In the genomic region with DNA sequence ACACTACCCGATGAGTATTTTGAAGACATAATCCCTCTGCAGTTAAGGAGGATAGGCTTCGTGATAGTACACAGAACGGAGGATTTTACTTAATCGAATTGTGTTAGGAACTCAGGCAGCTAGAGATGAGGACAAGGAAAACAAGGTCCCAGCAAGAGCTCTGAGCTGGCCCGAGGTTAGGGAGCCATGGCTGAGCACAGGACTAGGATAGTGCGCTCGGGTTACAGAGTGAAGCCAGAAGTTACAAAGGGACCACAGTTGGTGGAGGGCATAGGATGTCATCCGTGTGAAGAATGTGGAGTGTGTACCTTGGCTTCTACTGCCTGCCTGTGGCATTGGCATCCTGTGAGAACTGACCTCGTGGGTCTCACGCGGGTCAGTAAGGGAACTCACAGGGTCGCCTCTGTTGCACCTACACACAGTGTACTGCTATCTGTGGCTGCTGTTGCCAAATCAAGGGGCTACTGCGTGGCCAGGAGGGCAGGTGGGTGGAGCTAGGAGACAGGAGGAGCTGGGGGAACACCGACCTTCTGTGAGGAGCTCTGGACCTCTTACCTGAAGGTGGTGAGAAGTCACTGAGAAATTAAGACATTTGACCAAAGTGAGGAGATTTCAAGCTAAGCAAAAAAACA, we compare ENCODE assay signal across 8 mouse cellular contexts. TPM values are rescaled to one million over a fixed set of nuclear protein-coding genes. Genes with fewer than 3 reads are reported as not detected.
DNase-seq lines count a peak whose midpoint lies in the region; ATAC-seq and TF ChIP-seq lines count a peak whose summit lies in the region.

No protein-coding gene starts in this region.

- 0 out of 2 replicates have a peak overlapping the region, but pooled peaks have one; percentile 3 for H3K27ac ChIP-seq in kidney, embryonic 16.5 days (ENCODE audit: low read length)
- no peak overlapping the region for H3K27ac ChIP-seq in forebrain, embryonic 11.5 days (ENCODE audit: low read depth, low read length)
- no peak overlapping the region for H3K27ac ChIP-seq in intestine, postnatal 0 days (ENCODE audit: low read depth, low read length)
- H3K27ac ChIP-seq in neural tube, embryonic 12.5 days: no peak overlapping the region

- ATAC-seq in kidney, embryonic 16.5 days (ENCODE audit: low FRiP score, low TSS enrichment): 0 out of 2 replicates have a peak, but pooled peaks have one; percentile 40
- ATAC-seq in forebrain, embryonic 11.5 days (replicated peaks; ENCODE audit: low FRiP score): peak; percentile 21; the same call in 1 of the 2 replicates
- ATAC-seq in intestine, postnatal 0 days: no peak
- ATAC-seq in neural tube, embryonic 12.5 days (ENCODE audit: low FRiP score, low read depth): peak; percentile 52

- H3K4me1 ChIP-seq in kidney, embryonic 16.5 days (ENCODE audit: insufficient read depth, low read length): peaks cover 13% of the 10 kb centered on the region
- H3K4me1 ChIP-seq in forebrain, embryonic 11.5 days (replicated peaks; ENCODE audit: control insufficient read depth, insufficient read depth, low read length): 0 out of 2 replicates have a peak, but pooled peaks cover 2% of the 10 kb centered on the region
- peaks cover 5% of the 10 kb centered on the region; the same call in 1 of the 2 replicates for H3K4me1 ChIP-seq in intestine, postnatal 0 days (replicated peaks; ENCODE audit: control insufficient read depth, insufficient read depth, low read length)
- 0 out of 2 replicates have a peak, but pooled peaks cover 4% of the 10 kb centered on the region for H3K4me1 ChIP-seq in neural tube, embryonic 12.5 days

- 46% methylated on average over 14 of the region's 14 CpGs for WGBS in kidney, embryonic 16.5 days
- WGBS in forebrain, embryonic 11.5 days: 58% methylated on average over 14 of the region's 14 CpGs
- WGBS in intestine, postnatal 0 days: 47% methylated on average over 14 of the region's 14 CpGs
- 63% methylated on average over 14 of the region's 14 CpGs for WGBS in neural tube, embryonic 12.5 days

- no peak for TF ChIP-seq CTCF in intestine, postnatal 0 days (IDR thresholded peaks at IDR 0.05; ENCODE audit: low read depth)

- no peak for DNase-seq in kidney, adult 8-10 months
- DNase-seq in forebrain, embryonic 11.5 days (ENCODE audit: low spot score): no peak
- no peak for DNase-seq in cerebellum, postnatal 4 days (ENCODE audit: low spot score in 2 of 2)
- DNase-seq in thymus, adult 18-20 months: no peak
- no peak for DNase-seq in frontal cortex, postnatal 36 days (ENCODE audit: low spot score in 2 of 2)

- peak overlapping the region; percentile 73 for H3K4me2 ChIP-seq in kidney, embryonic 16.5 days (replicated peaks; ENCODE audit: low read depth, low read length)
- peak overlapping the region; percentile 56 for H3K4me2 ChIP-seq in forebrain, embryonic 11.5 days (ENCODE audit: low read depth, low read length, severe bottlenecking)
- peak overlapping the region; percentile 59 for H3K4me2 ChIP-seq in intestine, postnatal 0 days (replicated peaks; ENCODE audit: low read depth)
- H3K4me2 ChIP-seq in neural tube, embryonic 12.5 days (replicated peaks): peak overlapping the region; percentile 62

- H3K36me3 ChIP-seq in kidney, embryonic 16.5 days (ENCODE audit: insufficient read depth, low read length): no peaks in the 10 kb centered on the region
- H3K36me3 ChIP-seq in forebrain, embryonic 11.5 days (ENCODE audit: control insufficient read depth, insufficient read depth, low read length): no peaks in the 10 kb centered on the region
- no peaks in the 10 kb centered on the region for H3K36me3 ChIP-seq in intestine, postnatal 0 days (ENCODE audit: control insufficient read depth, insufficient read depth)
- no peaks in the 10 kb centered on the region for H3K36me3 ChIP-seq in neural tube, embryonic 12.5 days

- peak overlapping the region; percentile 69 for H3K9ac ChIP-seq in kidney, embryonic 16.5 days (replicated peaks; ENCODE audit: low read length)
- H3K9ac ChIP-seq in forebrain, embryonic 11.5 days (ENCODE audit: low read length): peak overlapping the region; percentile 56
- H3K9ac ChIP-seq in intestine, postnatal 0 days (ENCODE audit: low read depth, low read length): no peak overlapping the region
- H3K9ac ChIP-seq in neural tube, embryonic 12.5 days: peak overlapping the region; percentile 48; the same call in 1 of the 2 replicates

- H3K4me3 ChIP-seq in kidney, embryonic 16.5 days (ENCODE audit: low read length): peak overlapping the region; percentile 40
- H3K4me3 ChIP-seq in forebrain, embryonic 11.5 days (ENCODE audit: low read depth, low read length): peak overlapping the region; percentile 22; the same call in 1 of the 2 replicates
- peak overlapping the region; percentile 14; the same call in 1 of the 2 replicates for H3K4me3 ChIP-seq in intestine, postnatal 0 days (ENCODE audit: low read depth, low read length)
- no peak overlapping the region for H3K4me3 ChIP-seq in neural tube, embryonic 12.5 days

- H3K9me3 ChIP-seq in kidney, embryonic 16.5 days (ENCODE audit: low read length): no peaks in the 10 kb centered on the region
- no peaks in the 10 kb centered on the region for H3K9me3 ChIP-seq in forebrain, embryonic 11.5 days (ENCODE audit: control insufficient read depth, low read length)
- H3K9me3 ChIP-seq in intestine, postnatal 0 days (ENCODE audit: control insufficient read depth): no peaks in the 10 kb centered on the region
- H3K9me3 ChIP-seq in neural tube, embryonic 12.5 days: no peaks in the 10 kb centered on the region

- no peaks in the 10 kb centered on the region for H3K27me3 ChIP-seq in kidney, embryonic 16.5 days (ENCODE audit: insufficient read depth, low read length)
- no peaks in the 10 kb centered on the region for H3K27me3 ChIP-seq in forebrain, embryonic 11.5 days (ENCODE audit: control insufficient read depth, insufficient read depth, low read length)
- no peaks in the 10 kb centered on the region for H3K27me3 ChIP-seq in intestine, postnatal 0 days (replicated peaks; ENCODE audit: control insufficient read depth, insufficient read depth, low read length)
- no peaks in the 10 kb centered on the region for H3K27me3 ChIP-seq in neural tube, embryonic 12.5 days (replicated peaks)

RNA-seq across cellular contexts. Expression of a gene that starts 29.0 kb away (rescaled TPM):
- polyA plus RNA-seq in kidney, embryonic 16.5 days (2015; fragmentation: Nextera tagmentation; extraction: Ambion mirVana): 1.00 and 1.0 TPM in 2 replicates
- 0.29 and 0.32 TPM in 2 replicates for polyA plus RNA-seq in forebrain, embryonic 11.5 days (2014; fragmentation: Nextera tagmentation; extraction: Ambion mirVana)
- polyA plus RNA-seq in intestine, postnatal 0 days (2015; fragmentation: Nextera tagmentation; extraction: Ambion mirVana): 4.3 and 5.0 TPM in 2 replicates
- polyA plus RNA-seq in neural tube, embryonic 12.5 days (2016; fragmentation: Nextera tagmentation; extraction: Ambion mirVana): 0.47 and 0.69 TPM in 2 replicates
